Mouse (Mus musculus) ES-E14 (cell line): ENCODE data around the gene Sh2b2. TPM values are rescaled to one million over a fixed set of nuclear protein-coding genes. Genes with fewer than 3 reads are reported as not detected.

ENCODE experiments used
- DNase-seq: peaks from one replicate; pipeline ENCODE4 v3.0.0-alpha.2; 2013; ENCODE audit warnings: low read depth, low spot score
- H3K27ac ChIP-seq: 2 replicates; pipeline ENCODE4 v1.5.1; 2012; ENCODE audit warnings: low read depth, mild to moderate bottlenecking, low read length, moderate library complexity, mixed read lengths; ENCODE audit not compliant: poor library complexity, insufficient read depth, severe bottlenecking
- H3K36me3 ChIP-seq: 2 replicates; pipeline ENCODE4 v1.6.1; 2012; ENCODE audit warnings: mild to moderate bottlenecking, low read length, moderate library complexity, mixed read lengths; ENCODE audit not compliant: control insufficient read depth, poor library complexity, insufficient read depth, severe bottlenecking
- H3K4me1 ChIP-seq, 2 experiments: fragments of 150-350 bp in 1 of 2; sonication (generic) in 1 of 2; 2 replicates each; pipeline ENCODE4 v1.6.1; 2012; ENCODE audit warnings: low read length in 2 of 2, mild to moderate bottlenecking in 1 of 2, mixed read lengths in 1 of 2; ENCODE audit not compliant: control insufficient read depth in 2 of 2, insufficient read depth in 2 of 2, poor library complexity in 1 of 2
- H3K4me3 ChIP-seq, 2 experiments: fragments of 150-350 bp in 1 of 2; sonication (generic) in 1 of 2; 2 replicates each; pipeline ENCODE4 v1.5.1; 2012; ENCODE audit warnings: low read length in 2 of 2, low read depth in 1 of 2, mild to moderate bottlenecking in 1 of 2, mixed read lengths in 1 of 2; ENCODE audit not compliant: insufficient read depth in 1 of 2, poor library complexity in 1 of 2, severe bottlenecking in 1 of 2
- H3K9ac ChIP-seq: 2 replicates; pipeline ENCODE4 v1.6.1; 2012; ENCODE audit warnings: low read depth, mild to moderate bottlenecking, low read length, mixed read lengths; ENCODE audit not compliant: poor library complexity, insufficient read depth, severe bottlenecking
- H3K9me3 ChIP-seq: fragments of 150-350 bp; sonication (generic); 2 replicates; pipeline ENCODE4 v1.6.1; 2012; ENCODE audit warnings: low read depth, mild to moderate bottlenecking, low read length; ENCODE audit not compliant: control insufficient read depth, insufficient read depth
- CHD2 ChIP-seq: IDR thresholded peaks from 2 replicates; pipeline ENCODE4 v1.6.1; 2014; ENCODE audit warnings: mild to moderate bottlenecking, low read depth, low read length, inconsistent platforms
- HCFC1 ChIP-seq: IDR thresholded peaks from 2 replicates; pipeline ENCODE4 v1.6.1; 2012; ENCODE audit warnings: low read length, inconsistent platforms, borderline replicate concordance; ENCODE audit not compliant: insufficient read depth
- MAFK ChIP-seq: IDR thresholded peaks from 2 replicates; pipeline ENCODE4 v1.6.1; 2014; ENCODE audit warnings: mild to moderate bottlenecking, low read depth, low read length, inconsistent platforms; ENCODE audit not compliant: insufficient read depth
- ZC3H11A ChIP-seq: IDR thresholded peaks from 2 replicates; pipeline ENCODE4 v1.6.1; 2012; ENCODE audit warnings: low read depth, mild to moderate bottlenecking, inconsistent platforms, low read length, borderline replicate concordance
- ZNF384 ChIP-seq: IDR thresholded peaks from 2 replicates; pipeline ENCODE4 v1.6.1; 2012; ENCODE audit warnings: low read depth, low read length, inconsistent platforms
- in situ Hi-C, 2 experiments: fragments of 600-800 bp; cut with MboI; formaldehyde crosslinking; loops; one replicate each; pipeline ENCODE4 v1.15.1; 2025; ENCODE audit warnings: low sequenced_read_pairs in 2 of 2, inconsistent platforms in 1 of 2; ENCODE audit not compliant: unreplicated experiment in 2 of 2
- total RNA-seq: library from RNA; depleted of rRNA; stranded (reverse); fragments of 300-350 nt; gene quantifications from 2 replicates; pipeline ENCODE4 v1.2.3, GENCODE M21; 2012

The Sh2b2 gene
- total RNA-seq, 1 experiment: 3.3 TPM

GRCm38 (mm10) chr5:136274739-136275138, 28.4 kb upstream of the Sh2b2 start:
- Histone ChIP-seq H3K4me3 (peak overlapping the region; percentile 55 to 70), H3K27ac (no peak overlapping the region), H3K9ac (peak overlapping the region; percentile 55), H3K4me1 (peaks cover 0 to 4% of the 10 kb centered on the region in 2 experiments; a peak in 1 of 4 replicates), H3K9me3 (no peaks in the 10 kb centered on the region), H3K36me3 (peaks cover 13% of the 10 kb centered on the region; the same call in 1 of the 2 replicates)
- in situ Hi-C loops: loop anchor here in 1 of 2 experiments (25.0 kb wide), 1 partner anchor 388 kb away; no protein-coding TSS in a partner anchor
- peak; percentile 40 for DNase-seq
- TF ChIP-seq MAFK (no peak), ZNF384 (no peak), ZC3H11A (no peak), CHD2 (no peak), HCFC1 (0 out of 2 replicates have a peak, but pooled peaks have one; percentile 30)

DNA sequence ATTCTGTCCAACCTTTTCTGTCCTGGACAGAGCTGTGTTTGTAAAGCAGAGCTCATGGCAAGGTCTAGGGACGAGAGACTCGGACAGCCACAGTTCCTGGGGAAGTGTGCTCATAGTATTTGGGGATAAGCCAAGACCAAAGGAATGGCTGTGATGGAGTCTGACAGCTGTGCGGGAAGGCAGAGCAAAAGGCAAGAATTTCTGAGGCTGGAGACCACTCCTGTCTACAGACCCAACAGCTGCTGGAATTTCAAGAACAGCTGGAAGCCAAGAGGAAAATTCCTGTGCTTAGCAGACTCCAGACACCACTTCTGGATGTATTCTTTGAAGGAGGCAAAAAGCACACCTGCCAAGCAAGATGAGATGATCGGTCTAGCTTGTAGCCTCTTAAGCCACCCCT, 23.6 kb upstream of the Sh2b2 start:
- Histone ChIP-seq H3K9me3 (no peaks in the 10 kb centered on the region), H3K4me1 (peaks cover 3 to 4% of the 10 kb centered on the region in 2 experiments; a peak in 2 of 4 replicates), H3K9ac (no peak overlapping the region), H3K27ac (no peak overlapping the region), H3K4me3 (no peak overlapping the region), H3K36me3 (peaks cover 4% of the 10 kb centered on the region; the same call in 1 of the 2 replicates)
- TF ChIP-seq CHD2: no peak
- no peak for TF ChIP-seq ZC3H11A
- TF ChIP-seq HCFC1: no peak
- TF ChIP-seq ZNF384: no peak
- no peak for TF ChIP-seq MAFK
- DNase-seq: no peak
- in situ Hi-C loops: no loop called here

DNA sequence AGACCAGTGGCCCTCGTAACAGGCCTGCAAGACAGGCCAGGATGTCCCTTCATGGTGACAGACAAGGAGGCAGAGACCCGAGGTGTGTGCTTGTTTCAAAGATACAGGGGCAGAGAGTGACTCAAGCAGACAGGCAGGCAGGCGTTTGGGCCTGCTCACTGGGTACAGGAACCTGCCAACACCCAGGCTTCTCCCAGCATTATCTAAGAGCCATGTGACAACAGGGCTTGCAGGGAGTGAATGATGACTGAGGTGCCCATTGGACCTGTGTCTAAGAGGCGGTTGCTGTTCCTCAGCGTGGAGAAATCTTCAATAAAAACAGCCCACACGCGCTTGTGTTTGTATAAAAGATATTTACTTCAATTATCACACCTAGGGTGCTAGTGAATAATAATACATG, 19.7 kb upstream of the Sh2b2 start:
- H3K9ac ChIP-seq: no peak overlapping the region
- in situ Hi-C loops: no loop called here
- no peaks in the 10 kb centered on the region for H3K36me3 ChIP-seq
- DNase-seq: no peak
- no peak overlapping the region for H3K27ac ChIP-seq
- no peak for TF ChIP-seq ZNF384
- no peak for TF ChIP-seq CHD2
- no peak for TF ChIP-seq HCFC1
- no peak for TF ChIP-seq MAFK
- no peak for TF ChIP-seq ZC3H11A
- H3K4me1 ChIP-seq: peaks cover 3 to 4% of the 10 kb centered on the region in 2 experiments; a peak in 2 of 4 replicates
- H3K9me3 ChIP-seq: no peaks in the 10 kb centered on the region
- no peak overlapping the region for H3K4me3 ChIP-seq

DNA sequence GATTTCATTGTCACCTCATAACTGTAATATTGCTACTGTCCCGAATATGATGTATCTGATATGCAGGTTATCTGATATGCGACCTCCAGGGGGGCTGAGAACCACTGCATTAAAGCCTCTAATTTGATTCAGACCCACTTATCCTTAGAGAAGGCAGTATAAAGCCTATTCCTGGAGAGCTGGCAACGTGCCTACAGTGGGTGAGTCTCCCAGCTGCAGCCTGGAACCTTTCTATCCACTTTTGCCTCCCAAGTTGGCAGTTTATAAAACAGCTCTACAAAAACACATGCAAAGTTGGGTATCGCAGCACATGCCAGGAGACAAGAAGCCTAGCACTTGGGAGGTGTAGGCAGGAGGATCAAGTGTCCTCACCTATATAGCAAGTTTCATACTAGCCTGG, 17.0 kb upstream of the Sh2b2 start:
- Histone ChIP-seq H3K9me3 (no peaks in the 10 kb centered on the region), H3K36me3 (no peaks in the 10 kb centered on the region), H3K9ac (no peak overlapping the region), H3K4me3 (no peak overlapping the region), H3K4me1 (peaks cover 0 to 4% of the 10 kb centered on the region in 2 experiments; a peak in 1 of 4 replicates), H3K27ac (no peak overlapping the region)
- no peak for DNase-seq
- no peak for TF ChIP-seq MAFK
- TF ChIP-seq ZNF384: no peak
- TF ChIP-seq ZC3H11A: no peak
- no peak for TF ChIP-seq HCFC1
- no peak for TF ChIP-seq CHD2
- in situ Hi-C loops: no loop called here

- TF ChIP-seq ZC3H11A (peak; percentile 63; the same call in 1 of the 2 replicates), MAFK (no peak), HCFC1 (no peak)
- H3K27ac ChIP-seq: no peak overlapping the region
Measured at GRCm38 (mm10) chr5:136258919-136259318, 12.6 kb upstream of the Sh2b2 start.

More at GRCm38 (mm10) chr5:136258919-136259318, 12.6 kb upstream of the Sh2b2 start:
- H3K4me1 ChIP-seq: peaks cover 0 to 4% of the 10 kb centered on the region in 2 experiments; a peak in 1 of 4 replicates
- in situ Hi-C loops: no loop called here
- no peaks in the 10 kb centered on the region for H3K9me3 ChIP-seq
- DNase-seq: peak; percentile 54
- H3K9ac ChIP-seq: no peak overlapping the region
- H3K36me3 ChIP-seq: no peaks in the 10 kb centered on the region
- no peak overlapping the region for H3K4me3 ChIP-seq
